Mouse (Mus musculus): ENCODE data around the gene Defb3.
"Not testable (repeated sequence)": the region's sequence is repeated elsewhere in the genome, so short reads cannot be mapped to it uniquely, and the experiment has no call there.

Gene Defb3

GRCm38 (mm10) chr8:19293060-19293459 is at the start of gene Defb3:
Gene Defb3, plus strand, starts transcription at chr8:19293360.
- not testable (repeated sequence) for DNase-seq (ENCODE audit: extremely low spot score, low read depth, low spot score)

- no peak for DNase-seq (ENCODE audit: extremely low spot score, low read depth, low spot score)
Observed at GRCm38 (mm10) chr8:19247280-19247679, 45.9 kb upstream of the Defb3 start, which contains the start of gene Defb5. Gene Defb5, plus strand, starts transcription at chr8:19247580.

- DNase-seq (ENCODE audit: extremely low spot score, low read depth, low spot score), result no peak
Observed at GRCm38 (mm10) chr8:19258136-19258535, 35.0 kb upstream of the Defb3 start.

- no peak for DNase-seq (ENCODE audit: extremely low spot score, low read depth, low spot score)
Observed at GRCm38 (mm10) chr8:19259667-19260066, 33.5 kb upstream of the Defb3 start.

GRCm38 (mm10) chr8:19298361-19298760 is 5.2 kb downstream of the Defb3 start:
- not testable (repeated sequence) for DNase-seq (ENCODE audit: extremely low spot score, low read depth, low spot score)

GRCm38 (mm10) chr8:19331836-19332235 is 38.7 kb downstream of the Defb3 start:
- DNase-seq (ENCODE audit: extremely low spot score, low read depth, low spot score), result no peak

Data from hindlimb bud, embryonic 11.5 days (tissue).